Mouse (Mus musculus) heart, postnatal 0 days (tissue): ENCODE data around the gene Wfdc9.

Source experiments
- CTCF ChIP-seq: IDR thresholded peaks from 2 replicates; pipeline ENCODE4 v1.5.1; 2016; ENCODE audit warnings: antibody characterized with exemption, control low read depth, low read depth
- EP300 ChIP-seq: IDR thresholded peaks from 2 replicates; pipeline ENCODE4 v1.6.1; 2016; ENCODE audit warnings: antibody characterized with exemption, low read depth

DNA sequence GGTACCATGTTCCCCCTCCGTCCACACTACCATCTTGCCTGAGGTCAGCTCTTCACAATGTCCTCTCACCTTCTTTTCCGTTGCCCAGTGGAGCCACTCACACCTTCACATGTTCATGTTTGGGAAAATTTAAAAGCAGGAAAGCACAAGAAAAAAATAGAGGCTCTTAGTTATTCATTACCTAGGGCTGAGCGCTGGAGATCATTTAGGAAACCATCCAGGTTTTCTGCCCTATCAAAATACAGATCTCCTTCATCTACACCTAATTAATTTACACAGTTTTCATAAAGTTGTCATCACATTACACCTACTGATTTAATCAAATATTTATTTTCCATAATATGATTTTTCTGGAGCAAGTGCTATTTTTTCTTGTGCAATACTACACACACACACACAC lies 17.7 kb downstream of the Wfdc9 start, which contains the start of gene Wfdc16:
- no peak for TF ChIP-seq CTCF
- no peak for TF ChIP-seq EP300
